Mouse (Mus musculus) urinary bladder, postnatal 10 days (tissue): ENCODE measurements around the gene Sparc.

ENCODE experiments used
- DNase-seq: peaks from one replicate; pipeline ENCODE4 v3.0.0; 2022; ENCODE audit warnings: low spot score

Gene Sparc

DNA sequence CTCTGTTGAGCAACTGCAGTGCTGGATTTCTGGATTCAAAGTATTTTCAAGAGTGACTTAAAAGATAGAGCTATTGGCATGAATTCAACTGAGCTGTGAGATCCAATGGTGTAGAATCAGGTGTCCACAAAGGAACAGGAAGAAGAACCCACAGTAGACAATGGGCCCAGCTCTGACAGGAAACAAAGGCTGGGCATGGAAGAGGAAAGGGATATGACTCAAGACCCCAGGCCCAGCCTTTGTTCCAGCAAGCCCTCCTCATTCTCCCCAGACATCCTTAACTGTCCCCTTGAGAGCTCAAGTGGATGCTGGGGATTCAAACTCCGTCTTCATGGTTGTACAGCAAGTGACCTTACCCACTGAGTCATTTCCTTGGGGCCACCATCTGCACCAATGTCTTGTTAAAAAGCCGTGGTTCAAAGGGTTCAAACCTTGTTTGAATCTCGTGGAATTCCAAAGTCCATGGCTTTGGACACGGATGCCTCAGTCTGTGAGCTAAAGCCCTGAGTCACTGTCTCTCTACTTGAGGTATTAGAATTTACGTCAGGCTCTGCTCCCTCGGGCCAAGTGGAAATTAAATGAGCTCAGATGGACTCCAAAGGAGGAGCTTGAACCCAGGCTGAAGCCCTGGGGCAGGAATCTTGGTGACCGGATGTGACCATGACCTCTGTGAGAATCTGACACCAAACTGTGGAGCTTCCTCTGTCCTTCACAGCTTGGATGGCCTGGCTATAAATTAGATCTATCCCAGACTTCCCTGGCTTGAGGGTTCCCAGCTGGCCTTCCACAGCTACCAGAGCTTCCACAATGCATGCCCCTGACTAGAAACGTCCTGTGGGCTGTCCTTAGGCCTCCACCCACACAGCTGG is 17.1 kb downstream of the Sparc start:
- DNase-seq: no peak

DNA sequence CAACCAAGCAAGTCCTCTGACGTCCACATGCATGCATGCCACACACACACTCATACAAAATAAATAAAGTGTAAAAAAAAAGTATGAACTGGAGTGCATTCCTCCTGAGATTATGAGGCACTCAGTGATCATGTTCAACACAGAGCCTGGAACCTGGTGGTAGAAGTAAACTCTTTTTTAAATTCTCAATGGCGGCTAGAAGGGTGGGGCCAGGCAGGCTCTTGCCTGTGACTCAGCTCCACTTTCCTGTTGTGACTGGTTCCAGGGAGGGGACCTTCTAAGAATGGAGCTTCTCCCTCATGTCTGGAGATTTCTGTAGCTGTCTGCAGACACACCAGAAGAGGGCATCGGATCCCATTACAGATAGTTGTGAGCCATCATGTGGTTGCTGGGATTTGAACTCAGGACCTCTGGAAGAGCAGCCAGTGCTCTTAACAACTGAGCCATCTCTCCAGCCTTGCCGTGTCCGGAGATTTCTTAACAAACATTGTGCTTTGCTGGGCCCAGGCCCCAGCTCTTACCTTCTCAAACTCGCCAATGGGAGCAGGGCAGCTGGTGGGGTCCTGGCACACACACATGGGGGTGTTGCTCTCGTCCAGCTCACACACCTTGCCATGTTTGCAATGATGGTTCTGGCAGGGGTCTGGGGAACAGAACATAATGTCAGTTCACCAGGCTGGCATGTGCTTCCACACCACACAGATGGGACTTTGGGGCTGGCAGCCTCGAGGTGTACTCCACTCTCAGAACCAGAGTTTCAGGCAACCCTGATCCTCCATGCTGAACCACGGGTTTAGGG is 18.1 kb downstream of the Sparc start:
- DNase-seq: no peak

DNA sequence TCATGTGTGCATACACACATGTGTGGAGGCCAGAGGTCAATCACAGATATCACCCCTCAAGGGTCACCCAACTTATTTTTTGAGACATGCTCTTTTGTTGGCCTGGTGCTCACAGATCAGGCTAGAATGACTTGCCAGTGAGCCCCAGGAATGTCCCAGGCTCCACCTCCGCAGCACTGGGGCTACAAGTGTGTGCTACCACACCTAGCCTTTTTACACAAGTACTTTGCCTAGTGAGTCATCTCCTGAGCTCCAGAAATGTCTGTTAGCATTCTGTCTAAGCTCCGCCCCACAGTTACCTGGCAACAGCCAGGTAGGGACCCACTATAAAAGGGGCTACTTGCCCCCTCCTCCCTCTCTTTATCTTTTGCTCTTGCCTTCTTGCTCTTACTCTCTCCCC is 22.1 kb downstream of the Sparc start:
- no peak for DNase-seq

DNA sequence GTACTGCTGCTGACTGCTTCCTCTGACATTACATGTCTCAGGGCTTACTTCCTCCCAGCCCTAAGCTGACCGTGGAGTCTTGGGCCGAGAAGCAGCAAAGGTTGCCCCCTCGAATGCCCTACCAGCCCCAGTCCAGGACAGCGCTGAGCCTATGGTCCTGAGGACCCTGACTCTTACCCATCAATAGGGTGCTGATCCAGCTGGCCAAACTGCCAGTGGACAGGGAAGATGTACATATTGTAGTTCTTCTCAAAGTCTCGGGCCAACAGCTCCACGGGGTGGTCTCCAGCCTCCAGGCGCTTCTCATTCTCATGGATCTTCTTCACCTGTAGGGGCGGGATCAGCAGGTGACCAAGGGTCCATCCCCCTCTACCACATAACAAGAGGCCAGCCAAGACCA is 24.6 kb downstream of the Sparc start:
- no peak for DNase-seq

DNA sequence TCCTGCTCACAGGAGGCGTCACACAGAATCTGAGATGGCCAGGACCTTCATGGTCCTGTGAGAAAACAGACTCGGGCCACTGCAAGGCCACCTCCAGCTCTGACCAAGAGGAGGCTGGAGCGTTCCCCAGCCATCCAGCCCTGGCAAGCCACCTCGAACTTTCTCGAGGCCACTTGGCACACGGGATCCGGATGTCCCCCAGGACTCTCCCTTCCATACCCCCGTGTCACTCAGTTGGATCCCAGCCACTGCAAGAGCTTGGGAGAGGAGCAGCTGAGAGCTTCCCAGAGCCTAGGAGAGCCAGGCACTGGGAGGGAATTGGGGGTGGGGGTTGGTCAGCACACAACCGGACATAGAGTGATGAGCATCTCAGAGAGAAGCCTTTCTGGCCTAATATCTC is 25.5 kb downstream of the Sparc start:
- no peak for DNase-seq

DNA sequence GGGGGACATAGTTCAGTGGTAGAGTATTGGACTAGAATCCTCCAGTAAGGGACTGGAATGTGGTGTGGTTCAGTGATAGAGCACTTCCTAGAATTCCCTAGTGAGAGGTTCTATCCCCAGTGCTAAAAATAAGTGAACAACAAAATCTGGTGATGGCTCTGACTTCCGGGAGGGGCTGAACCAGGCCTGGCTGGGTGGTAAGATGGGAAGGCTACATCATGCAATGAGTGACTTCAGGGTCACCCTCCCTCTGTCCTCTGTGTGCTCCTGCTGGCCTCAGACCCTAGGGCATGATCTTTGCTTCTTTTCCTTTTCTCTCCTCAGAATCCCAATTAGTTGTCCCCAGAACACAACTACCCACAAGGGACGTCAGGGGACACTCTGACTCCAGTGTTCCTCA is 25.9 kb downstream of the Sparc start:
- no peak for DNase-seq

DNA sequence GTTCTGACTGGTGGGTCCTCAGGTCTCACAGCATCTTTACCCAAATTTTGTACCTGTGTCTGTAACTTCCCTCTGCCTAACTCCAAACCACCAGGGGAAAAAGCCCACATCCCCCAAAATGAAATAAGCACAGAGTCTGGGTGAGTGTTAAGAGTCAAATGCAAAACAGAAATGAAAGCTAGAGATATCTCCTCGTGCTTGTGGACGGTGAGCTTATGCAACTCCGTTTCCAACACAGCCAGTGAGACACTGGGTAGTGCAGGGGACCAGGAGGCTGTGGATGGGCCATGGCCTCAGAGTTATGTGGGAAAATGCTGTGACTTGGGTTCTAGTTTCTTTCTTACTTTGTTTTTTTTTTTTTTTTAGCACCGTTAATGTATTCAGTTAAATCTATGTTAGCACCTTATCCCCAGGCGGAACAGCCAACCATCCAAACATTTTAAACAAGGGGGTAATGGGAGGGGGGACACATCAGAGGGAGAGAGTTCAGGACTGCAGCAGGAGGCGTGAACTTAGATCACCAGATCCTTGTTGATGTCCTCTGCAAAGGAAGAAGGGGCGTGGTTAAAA is 27.8 kb downstream of the Sparc start:
- no peak for DNase-seq

DNA sequence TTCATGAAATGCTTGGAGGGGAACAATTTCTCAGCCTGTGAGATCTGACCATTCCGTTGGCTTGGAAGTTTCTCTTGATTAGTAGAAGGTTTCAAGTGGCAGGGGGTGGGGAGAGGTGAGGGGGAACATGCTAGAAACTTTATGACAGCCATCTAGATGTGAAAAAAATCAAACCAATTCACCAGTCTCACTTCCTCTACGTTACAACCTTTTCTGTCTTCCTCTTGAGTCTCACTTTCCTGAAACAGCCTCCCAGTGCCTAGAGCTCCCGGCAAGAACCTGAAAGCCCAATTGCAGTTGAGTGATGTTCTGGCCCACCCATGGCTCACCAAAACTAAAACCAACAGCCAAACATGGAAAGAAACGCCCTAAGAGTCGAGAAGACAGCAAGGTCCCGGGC is 28.4 kb downstream of the Sparc start:
- no peak for DNase-seq

DNA sequence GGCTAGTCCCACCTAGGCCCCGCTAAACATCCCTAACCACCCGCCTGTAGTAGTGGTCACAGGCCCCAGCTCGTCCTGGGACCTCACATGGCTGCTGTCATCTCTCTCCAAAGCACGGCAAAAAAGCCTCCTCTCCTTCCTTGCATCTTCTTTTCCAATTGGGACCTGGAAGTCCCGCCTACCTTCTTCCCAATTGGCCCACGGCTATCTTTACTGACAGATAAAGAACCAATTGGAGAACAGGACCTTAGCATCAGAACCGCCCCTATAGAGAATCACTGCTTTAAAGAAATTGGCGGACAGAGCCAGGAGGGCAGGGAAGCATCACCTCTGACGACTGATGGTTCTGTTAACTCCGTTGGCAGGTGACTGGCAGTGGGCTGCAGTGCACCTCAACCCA is 30.5 kb downstream of the Sparc start:
- no peak for DNase-seq

DNA sequence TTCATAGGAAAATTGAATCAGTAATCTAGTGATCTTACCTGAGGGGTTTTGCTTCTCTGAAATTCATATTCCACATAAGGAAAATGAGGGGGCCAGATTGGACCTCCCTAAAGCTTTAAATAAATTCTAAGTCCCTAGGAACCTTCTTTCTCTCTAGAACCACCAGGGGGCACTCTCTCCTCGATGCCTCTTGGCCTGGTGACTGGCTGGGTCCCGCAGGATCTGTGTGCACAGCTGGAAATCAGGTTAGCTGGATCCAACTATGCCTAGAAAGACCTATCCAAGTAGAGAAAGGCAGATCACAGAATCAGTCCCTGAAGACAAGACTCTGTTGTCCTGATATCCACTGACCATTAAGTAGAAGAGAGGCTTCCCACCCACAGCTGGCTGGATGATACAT is 33.2 kb downstream of the Sparc start:
- DNase-seq: no peak

DNA sequence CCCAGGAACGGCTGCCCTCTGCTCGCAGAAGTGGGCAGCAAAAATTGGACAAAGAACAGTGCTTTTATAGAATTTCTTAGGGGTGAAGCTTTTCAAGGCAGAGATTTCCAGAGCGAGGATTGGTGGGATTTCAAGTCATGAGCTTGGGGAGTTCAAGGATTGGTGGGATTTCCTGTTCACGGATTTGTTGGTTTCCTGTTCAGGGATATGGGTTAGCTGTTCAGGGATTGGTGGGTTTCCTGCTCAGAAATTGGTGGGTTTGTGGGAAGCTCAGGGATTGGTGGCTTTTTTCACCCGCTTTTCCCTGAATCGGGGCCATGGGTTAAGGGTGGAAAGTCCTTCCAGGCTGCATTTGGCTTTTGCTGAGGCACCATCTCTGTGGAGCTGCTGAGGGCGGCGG is 35.4 kb downstream of the Sparc start:
- no peak for DNase-seq

DNA sequence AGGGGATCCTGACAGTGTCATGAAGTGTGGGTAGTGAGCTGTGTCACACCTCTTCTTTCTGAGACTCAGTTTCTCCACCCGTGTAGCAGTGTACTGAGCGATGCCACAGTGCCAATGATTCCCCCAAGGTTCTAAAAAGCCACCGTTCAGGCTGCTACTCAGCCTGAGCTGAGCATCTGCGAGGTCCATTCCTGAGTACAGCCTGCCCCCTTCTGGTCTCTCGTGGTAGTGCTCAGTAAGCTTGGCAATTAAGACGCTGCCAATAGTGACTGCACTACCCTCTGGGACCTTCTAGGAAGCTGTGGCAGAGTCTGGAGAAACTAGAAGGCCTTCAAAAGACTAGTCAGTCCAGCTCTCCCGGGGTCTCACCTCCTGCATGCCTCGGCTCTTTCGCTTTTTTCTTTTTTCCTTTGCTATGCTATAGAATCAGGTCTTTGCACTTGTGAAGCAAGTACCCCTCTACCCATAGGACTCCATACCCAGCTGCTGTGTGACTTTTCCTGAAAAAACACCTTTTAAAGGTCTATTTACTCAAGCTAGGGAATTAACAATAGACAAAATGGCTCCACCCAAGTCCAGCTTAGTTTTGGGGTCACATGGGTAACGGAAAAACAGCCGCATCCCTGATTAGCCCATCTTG is 36.4 kb downstream of the Sparc start:
- DNase-seq: peak; percentile 59

DNA sequence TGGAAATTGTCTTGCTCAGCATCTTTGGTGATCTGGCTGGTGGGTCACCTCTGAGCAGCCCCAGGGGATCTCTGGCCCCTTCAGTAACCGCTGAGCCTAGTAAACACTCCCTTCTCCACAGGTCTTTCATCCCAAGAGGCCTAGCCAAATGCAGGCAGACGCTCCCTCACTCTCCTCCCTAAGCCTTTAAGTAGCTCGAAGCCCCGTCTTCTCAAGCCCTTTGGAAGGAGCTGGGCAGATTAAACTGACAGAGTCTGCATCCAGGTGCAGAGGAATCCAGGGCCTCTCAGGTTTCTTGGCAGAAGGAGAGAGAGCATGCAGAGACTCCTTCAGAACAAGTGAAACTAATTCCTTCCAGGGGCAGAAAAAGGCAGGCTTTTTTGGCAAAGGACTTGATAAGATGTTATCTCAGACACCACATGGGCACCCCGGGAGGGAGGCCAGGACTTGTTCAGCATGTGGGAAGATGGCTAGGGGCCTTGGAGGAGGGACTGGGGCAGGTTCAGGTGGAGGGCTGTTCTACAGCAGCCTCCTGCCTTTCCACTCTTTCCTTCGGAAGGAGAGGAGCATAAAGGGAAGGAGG is 39.4 kb downstream of the Sparc start:
- DNase-seq: no peak

DNA sequence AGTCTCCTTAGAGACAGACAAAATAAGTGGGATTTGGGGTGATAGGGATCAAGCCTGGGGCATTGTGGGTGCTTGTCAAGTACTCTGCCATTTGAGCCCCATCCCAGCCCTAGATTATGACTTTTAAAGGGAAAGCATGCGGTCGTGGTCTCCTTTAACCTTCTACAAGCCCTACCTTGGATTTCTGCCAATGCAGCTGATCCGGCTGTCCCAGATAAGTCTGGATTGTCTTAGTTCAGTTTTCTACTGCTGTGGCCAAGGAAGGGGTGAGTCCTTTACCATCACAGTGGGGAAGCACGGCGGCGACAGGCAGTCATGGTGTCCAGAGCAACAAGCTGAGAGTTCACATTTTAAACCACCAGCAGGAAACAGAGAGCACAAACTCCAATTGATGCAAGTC is 42.1 kb downstream of the Sparc start:
- DNase-seq: no peak

DNA sequence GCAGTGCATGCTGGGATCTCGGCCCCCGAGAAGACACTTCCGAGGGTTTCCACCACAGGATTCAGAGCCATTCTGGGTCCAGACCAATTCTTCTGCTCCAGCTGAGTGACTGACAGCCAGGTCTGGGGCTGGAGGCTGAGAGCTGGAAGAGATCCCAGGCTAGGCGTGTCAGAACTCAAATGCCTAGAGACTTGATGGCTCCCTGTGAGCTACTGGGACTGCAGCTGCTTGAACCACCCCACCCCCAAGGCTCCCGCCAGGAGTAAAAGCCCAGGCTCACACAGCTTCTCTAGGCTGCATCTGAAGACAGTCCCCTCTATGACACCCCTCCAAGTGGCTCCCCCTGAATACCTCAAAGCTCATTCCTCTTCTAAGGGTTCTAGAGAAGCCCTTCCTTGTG is 44.6 kb downstream of the Sparc start:
- DNase-seq: no peak

DNA sequence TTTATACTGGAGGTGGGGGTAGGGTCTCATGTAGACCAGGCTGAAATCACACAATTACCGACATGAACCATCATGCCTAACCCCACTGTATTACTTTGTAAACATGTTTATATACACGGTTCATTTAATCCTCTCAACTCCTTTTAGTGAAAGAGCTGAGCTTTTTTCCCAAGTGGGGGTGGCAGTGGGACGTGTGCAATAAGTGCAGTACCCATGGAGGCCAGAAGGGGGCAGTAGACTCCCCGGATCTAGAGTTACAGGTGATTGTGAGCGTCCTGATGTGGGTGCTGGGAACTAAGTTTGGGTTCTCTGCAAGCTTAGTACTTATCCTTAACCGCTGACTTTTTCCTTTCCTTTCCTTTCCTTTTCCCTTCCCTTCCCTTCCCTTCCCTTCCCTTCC is 49.1 kb downstream of the Sparc start:
- no peak for DNase-seq

DNA sequence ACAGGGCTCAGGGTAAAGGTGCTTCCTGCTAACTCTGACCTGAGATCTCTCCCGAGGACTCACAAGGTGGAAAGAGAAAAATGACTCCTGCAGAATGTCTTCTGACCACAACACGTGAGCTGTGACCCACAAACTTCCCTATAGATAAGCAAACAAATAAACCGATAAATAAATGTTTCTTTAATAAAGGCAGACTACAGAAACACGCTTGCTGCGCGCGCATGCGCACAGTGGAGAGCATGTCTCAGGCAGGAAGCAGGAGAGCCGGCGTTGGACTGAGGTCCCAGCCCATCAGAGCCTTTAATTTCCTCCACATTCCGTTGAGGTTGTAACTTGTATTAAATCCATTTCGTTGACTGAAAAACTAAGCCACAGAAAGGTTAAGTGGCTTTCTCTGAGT is 49.6 kb downstream of the Sparc start:
- no peak for DNase-seq

DNA sequence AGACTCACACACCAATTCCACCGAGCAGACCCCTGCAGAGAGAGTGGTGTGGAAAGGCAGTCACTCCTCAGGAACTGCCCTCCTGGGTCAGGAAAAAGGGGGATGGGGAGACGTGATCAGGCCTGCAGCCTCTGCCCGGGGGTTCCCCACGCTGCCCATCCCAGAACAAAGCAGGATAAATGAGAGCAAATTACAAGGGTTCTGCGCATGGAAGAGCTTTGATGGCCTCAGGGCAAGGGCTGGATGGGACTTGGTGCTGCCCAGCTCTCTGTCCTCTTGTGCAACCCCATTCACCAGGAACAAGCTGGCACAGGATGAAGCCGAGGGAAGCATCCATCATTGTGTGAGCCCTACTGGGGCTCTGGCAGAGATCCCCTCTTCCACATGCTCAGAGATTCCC is 51.0 kb downstream of the Sparc start:
- no peak for DNase-seq

DNA sequence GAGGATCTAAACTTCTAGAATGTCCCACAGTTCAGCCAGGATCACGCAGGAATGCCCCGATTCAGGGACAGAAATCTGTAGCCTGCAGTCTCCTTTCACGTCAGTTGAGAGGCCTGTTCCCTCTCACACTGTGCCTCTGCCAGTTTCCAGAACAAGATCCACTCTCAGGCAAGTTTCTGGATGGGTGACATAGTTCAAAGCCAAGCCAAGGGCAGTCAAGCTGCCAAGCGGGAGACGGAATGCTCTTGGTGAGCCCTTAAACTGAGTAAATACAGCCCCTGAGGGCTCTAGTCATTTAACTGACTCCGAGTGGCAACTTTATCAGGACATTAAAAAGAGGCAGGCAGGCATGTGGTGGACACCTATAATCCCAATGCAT is 53.9 kb downstream of the Sparc start:
- no peak for DNase-seq

DNA sequence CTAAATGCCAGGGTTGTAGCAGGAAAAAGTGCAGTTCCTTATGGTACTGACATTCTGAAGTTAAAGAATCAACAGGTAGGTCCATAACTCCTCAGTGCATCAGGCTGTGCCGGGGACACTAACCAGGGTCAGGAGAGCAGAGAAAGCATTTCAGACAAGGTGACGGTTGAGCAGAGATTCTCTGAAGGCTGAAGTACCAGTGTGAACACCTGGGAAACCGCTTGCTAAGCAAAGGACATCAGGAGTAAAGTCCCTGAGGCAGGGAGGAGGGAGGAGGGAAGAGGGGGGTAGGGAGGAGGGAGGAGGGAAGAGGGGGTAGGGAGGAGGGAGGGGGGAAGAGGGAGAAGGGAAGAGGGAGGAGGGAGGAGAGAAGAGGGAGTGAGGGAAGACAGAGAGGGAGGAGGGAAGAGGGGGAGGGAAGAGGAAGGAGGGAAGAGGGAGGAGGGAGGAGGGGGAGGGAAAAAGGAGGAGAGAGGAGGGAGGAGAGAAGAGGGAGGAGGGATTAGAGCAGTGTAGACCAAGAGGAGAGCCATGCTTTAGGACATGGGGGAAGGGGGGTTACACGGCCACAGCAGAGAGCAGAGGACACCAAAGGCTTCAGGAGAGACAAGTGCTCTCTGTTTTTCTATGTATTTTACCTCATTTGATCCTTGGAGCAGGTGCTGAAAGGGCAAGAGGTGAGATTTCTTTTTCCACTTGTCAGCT is 54.4 kb downstream of the Sparc start:
- no peak for DNase-seq

DNA sequence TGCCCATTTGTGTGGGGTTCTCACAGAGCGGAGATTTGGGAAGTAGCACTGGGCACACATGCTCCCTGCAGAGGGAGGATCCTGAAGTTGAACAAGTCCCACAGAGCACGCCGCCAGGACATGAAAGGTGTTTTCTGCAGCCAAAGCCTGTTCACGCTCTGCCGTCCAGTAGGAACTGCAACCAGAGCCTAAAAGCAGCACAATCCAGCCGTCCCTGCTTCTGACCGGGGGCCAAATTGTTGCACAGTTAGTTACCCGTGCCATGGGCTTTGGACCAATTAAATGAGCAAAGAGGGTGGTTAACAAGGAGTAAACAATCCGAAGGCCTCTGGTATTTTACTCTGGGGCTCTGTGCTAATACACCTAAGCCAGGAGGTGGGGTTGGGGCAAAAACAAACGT is 55.2 kb downstream of the Sparc start:
- no peak for DNase-seq

DNA sequence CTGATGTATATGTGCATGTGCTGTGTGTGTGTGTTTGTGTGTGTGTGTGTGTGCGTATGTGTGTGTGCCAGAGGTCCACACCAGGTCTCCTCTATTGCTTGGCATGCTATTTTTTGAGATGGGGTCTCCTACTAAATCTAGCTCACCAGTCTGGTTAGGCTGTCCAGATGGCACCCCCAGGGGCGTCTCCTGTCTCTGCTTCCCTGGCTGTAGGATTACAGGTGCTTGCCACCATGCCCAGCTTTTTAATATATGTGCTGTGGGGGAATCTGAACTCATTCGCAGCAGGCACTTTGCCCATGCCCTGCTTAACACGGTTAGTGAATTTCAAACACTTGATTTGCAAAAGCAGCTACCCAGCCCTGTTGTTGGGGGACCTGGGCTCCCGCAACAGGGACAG is 57.1 kb downstream of the Sparc start:
- DNase-seq: no peak
